Mouse (Mus musculus) intestine, embryonic 15.5 days (tissue): ENCODE data around the gene Hemgn. TPM values are rescaled to one million over a fixed set of nuclear protein-coding genes. Genes with fewer than 3 reads are reported as not detected.

ENCODE experiments used
- ATAC-seq: fragments of 200-750 bp; cut with Nextera tagmentation; 2 replicates; pipeline ENCODE4 v1.8.0; 2017; ENCODE audit warnings: moderate TSS enrichment, moderate library complexity
- H3K27ac ChIP-seq: fragments of 300-500 bp; sonication (generic); 2 replicates; pipeline ENCODE4 v1.5.1; 2015; ENCODE audit warnings: mild to moderate bottlenecking, inconsistent platforms
- H3K27me3 ChIP-seq: fragments of 300-500 bp; sonication (generic); replicated peaks from 2 replicates; pipeline ENCODE4 v1.6.1; 2015; ENCODE audit warnings: inconsistent platforms
- H3K36me3 ChIP-seq: fragments of 300-500 bp; sonication (generic); 2 replicates; pipeline ENCODE4 v1.6.1; 2015; ENCODE audit warnings: inconsistent platforms
- H3K4me1 ChIP-seq: fragments of 300-500 bp; sonication (generic); replicated peaks from 2 replicates; pipeline ENCODE4 v1.6.1; 2015; ENCODE audit warnings: inconsistent platforms
- H3K4me2 ChIP-seq: fragments of 300-500 bp; sonication (generic); replicated peaks from 2 replicates; pipeline ENCODE4 v1.6.1; 2015; ENCODE audit warnings: mild to moderate bottlenecking, inconsistent platforms
- H3K4me3 ChIP-seq: fragments of 300-500 bp; sonication (generic); replicated peaks from 2 replicates; pipeline ENCODE4 v1.5.1; 2015; ENCODE audit warnings: inconsistent platforms
- H3K9ac ChIP-seq: fragments of 300-500 bp; sonication (generic); 2 replicates; pipeline ENCODE4 v1.6.1; 2015; ENCODE audit warnings: inconsistent platforms
- H3K9me3 ChIP-seq: fragments of 300-500 bp; sonication (generic); 2 replicates; pipeline ENCODE4 v1.6.1; 2016; ENCODE audit warnings: inconsistent platforms
- WGBS: fragments of 180-500 bp; shearing (Covaris S2); methylation state at CpG from one replicate; pipeline ENCODE4 v1.1.7; 2015; 5-methylcytosine and 5-hydroxymethylcytosine counted together
- polyA plus RNA-seq: library from polyadenylated mRNA; unstranded; fragments of >200 nt; fragmentation: Nextera tagmentation; extraction: Ambion mirVana; gene quantifications from 2 replicates; pipeline ENCODE4 v1.2.1, GENCODE M21; 2015

Hemgn gene
- polyA plus RNA-seq, 1 experiment from 2014 or later = 4.8 TPM

DNA sequence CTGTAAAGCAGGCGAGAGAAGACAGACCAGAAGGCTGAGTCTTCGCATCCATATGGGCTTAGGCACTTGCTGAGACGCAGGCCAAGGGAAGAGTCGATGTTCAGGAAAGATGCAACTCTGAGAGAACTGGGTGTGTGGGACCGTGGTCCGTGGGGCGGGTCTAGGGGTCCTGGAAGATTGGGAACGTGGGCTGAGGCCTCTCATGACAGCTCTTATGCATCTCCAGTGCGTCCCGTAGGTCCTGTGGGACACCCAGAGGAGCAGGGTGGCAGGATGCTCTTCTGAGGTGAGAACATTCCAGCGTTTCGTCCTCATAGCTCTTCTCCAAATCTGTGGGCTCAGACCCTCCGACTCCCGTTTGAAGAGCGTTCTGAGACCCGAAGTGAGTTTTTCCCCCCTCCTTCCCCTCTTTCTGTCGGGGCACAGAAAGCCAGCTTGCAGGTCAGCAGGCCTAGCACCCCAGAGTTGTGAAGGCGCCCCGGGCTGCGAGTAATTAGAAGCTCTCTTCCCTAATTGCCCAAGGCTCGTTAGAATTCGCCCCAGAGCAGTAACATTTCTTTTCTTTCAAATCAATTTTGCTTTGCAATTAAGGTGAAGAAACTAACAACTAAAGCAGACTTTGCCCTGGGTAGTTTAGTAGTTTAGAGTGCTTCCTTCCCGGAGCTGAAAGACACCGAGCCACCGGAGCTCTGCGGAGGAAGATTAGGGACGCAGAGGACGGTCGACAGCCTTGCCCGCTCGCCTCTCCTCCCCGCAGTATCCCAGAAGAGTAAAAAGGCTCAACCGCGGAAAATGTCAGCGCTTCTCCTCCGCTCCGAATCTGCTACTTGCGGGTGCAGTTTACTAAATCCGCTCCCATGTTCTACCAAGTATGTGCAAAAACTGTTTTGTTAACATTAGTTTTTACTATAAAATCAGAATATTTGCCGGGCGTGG lies 65.5 kb downstream of the Hemgn start:
- H3K4me1 ChIP-seq = peaks cover 17% of the 10 kb centered on the region
- WGBS = 3% methylated on average over 41 of the region's 41 CpGs
- H3K9me3 ChIP-seq = no peaks in the 10 kb centered on the region
- ATAC-seq = no peak
- H3K4me3 ChIP-seq = no peak overlapping the region
- H3K36me3 ChIP-seq = no peaks in the 10 kb centered on the region
- H3K27ac ChIP-seq = no peak overlapping the region
- no peak overlapping the region for H3K9ac ChIP-seq
- no peak overlapping the region for H3K4me2 ChIP-seq
- H3K27me3 ChIP-seq = peaks cover 91% of the 10 kb centered on the region

- peaks cover 22% of the 10 kb centered on the region for H3K4me1 ChIP-seq
- H3K4me3 ChIP-seq = no peak overlapping the region
- WGBS = 8% methylated on average over 4 of the region's 4 CpGs
- no peak overlapping the region for H3K4me2 ChIP-seq
- no peaks in the 10 kb centered on the region for H3K9me3 ChIP-seq
- ATAC-seq = no peak
- H3K9ac ChIP-seq = no peak overlapping the region
- H3K27me3 ChIP-seq = peaks cover 97% of the 10 kb centered on the region
- H3K36me3 ChIP-seq = no peaks in the 10 kb centered on the region
- H3K27ac ChIP-seq = no peak overlapping the region
These were observed 66.2 kb downstream of the Hemgn start for GRCm38 (mm10) chr4:46347141-46347540.

DNA sequence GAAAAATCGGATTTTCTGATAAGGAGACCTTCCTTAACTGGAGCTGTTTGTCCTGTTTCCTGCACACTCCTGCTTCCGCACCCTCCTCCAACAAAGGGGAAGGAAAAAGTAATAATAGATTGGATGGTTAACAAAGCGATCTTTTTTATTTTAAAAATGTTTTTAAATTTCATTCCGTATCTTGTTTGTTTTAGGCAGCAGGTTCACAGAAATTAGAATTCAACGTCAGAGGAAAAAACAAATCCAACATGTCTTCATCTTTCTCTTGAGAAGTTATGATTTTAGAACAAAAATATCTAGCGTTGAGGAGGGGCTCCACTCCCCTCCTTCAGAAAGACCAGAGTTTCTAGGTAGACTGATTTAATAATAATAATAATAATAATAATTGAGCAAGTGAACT lies 67.1 kb downstream of the Hemgn start:
- Histone ChIP-seq H3K9me3 (no peaks in the 10 kb centered on the region), H3K36me3 (no peaks in the 10 kb centered on the region), H3K4me1 (peaks cover 22% of the 10 kb centered on the region), H3K27ac (no peak overlapping the region), H3K4me3 (no peak overlapping the region), H3K4me2 (no peak overlapping the region), H3K27me3 (peaks cover 97% of the 10 kb centered on the region), H3K9ac (no peak overlapping the region)
- ATAC-seq = no peak
- 30% methylated on average over 6 of the region's 6 CpGs for WGBS

DNA sequence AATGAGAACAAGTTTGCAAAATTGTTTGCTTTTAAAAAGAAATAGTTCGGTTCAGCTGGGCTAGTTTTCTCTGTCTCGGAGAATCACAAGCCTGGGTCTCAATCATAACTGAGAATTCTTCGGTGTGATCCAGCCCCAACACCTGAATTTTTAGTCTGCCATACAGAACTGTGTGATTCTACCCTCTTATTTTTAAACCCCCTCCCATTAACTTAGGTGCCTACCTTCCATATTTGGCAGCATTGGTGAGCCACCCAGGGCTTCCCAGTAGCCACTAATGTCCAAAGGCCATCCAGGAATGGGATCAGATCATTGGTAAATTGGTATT lies 67.6 kb downstream of the Hemgn start:
- Histone ChIP-seq H3K4me3 (no peak overlapping the region), H3K9ac (no peak overlapping the region), H3K27me3 (peaks cover 97% of the 10 kb centered on the region), H3K36me3 (no peaks in the 10 kb centered on the region), H3K9me3 (no peaks in the 10 kb centered on the region), H3K4me1 (peaks cover 22% of the 10 kb centered on the region), H3K4me2 (no peak overlapping the region), H3K27ac (no peak overlapping the region)
- ATAC-seq = no peak
- 22% methylated on average over 3 of the region's 3 CpGs for WGBS

- Histone ChIP-seq H3K36me3 (no peaks in the 10 kb centered on the region), H3K4me2 (peak overlapping the region; percentile 70), H3K27ac (no peak overlapping the region), H3K4me3 (peak overlapping the region; percentile 38), H3K27me3 (peaks cover 97% of the 10 kb centered on the region), H3K4me1 (peaks cover 22% of the 10 kb centered on the region), H3K9me3 (no peaks in the 10 kb centered on the region), H3K9ac (no peak overlapping the region)
- 3% methylated on average over 66 of the region's 67 CpGs for WGBS
- ATAC-seq = no peak
These were observed 68.1 kb downstream of the Hemgn start for GRCm38 (mm10) chr4:46345056-46345772.

DNA sequence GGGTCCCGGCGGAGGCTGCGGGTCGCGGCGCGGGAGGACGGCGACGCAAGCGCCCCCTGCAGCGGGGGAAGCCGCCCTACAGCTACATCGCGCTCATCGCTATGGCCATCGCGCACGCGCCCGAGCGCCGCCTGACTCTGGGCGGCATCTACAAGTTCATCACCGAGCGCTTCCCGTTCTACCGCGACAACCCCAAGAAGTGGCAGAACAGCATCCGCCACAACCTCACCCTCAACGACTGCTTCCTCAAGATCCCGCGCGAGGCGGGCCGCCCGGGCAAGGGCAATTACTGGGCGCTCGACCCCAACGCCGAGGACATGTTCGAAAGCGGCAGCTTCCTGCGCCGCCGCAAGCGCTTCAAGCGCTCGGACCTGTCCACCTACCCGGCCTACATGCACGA lies 69.0 kb downstream of the Hemgn start:
- Histone ChIP-seq H3K27ac (no peak overlapping the region), H3K9ac (no peak overlapping the region), H3K27me3 (peaks cover 97% of the 10 kb centered on the region), H3K4me2 (peak overlapping the region; percentile 70), H3K4me1 (peaks cover 22% of the 10 kb centered on the region), H3K36me3 (no peaks in the 10 kb centered on the region), H3K4me3 (peak overlapping the region; percentile 38), H3K9me3 (no peaks in the 10 kb centered on the region)
- peak; percentile 50; the same call in 1 of the 2 replicates for ATAC-seq
- WGBS = under 1% methylated on average over 51 of the region's 51 CpGs

Other genes with a start within 250 kb of the Hemgn start
- 18.3 and 18.4 TPM in 2 replicates for gene Xpa, start 217.2 kb downstream of the Hemgn start, polyA plus RNA-seq
- gene Foxe1, start 69.9 kb downstream of the Hemgn start, polyA plus RNA-seq = not detected in 2 replicates
- gene Trmo, start 24.1 kb downstream of the Hemgn start, polyA plus RNA-seq = 11.2 and 11.5 TPM in 2 replicates
- gene Anp32b, start 37.4 kb upstream of the Hemgn start, polyA plus RNA-seq = 260 and 262 TPM in 2 replicates
- gene Nans, start 75.7 kb upstream of the Hemgn start, polyA plus RNA-seq = 102 and 113 TPM in 2 replicates
- 11.4 and 12.6 TPM in 2 replicates for gene Trim14, start 122.6 kb upstream of the Hemgn start, polyA plus RNA-seq
- 66.0 and 68.3 TPM in 2 replicates for gene Coro2a, start 188.7 kb upstream of the Hemgn start, polyA plus RNA-seq
- 6.0 and 6.3 TPM in 2 replicates for gene Tbc1d2, start 236.7 kb upstream of the Hemgn start, polyA plus RNA-seq